8 mouse cellular contexts compared by ENCODE assay signal in genomic region chr10:99353541-99354292, GRCm38 (mm10).
DNase-seq lines count a peak whose midpoint lies in the region; ATAC-seq and TF ChIP-seq lines count a peak whose summit lies in the region.

No protein-coding gene starts in this region.

- peak; percentile 9 for DNase-seq in thymus, postnatal 14 days
- no peak for DNase-seq in thymus, postnatal 36 days
- DNase-seq in adrenal gland, postnatal 14 days, result peak; percentile 63
- DNase-seq in kidney, adult 8-10 months, result peak; percentile 45 to 60
- no peak for DNase-seq in spleen, adult 12 weeks (ENCODE audit: low spot score)
- DNase-seq in liver, result no peak

- ATAC-seq in erythroid progenitor cell, adult 5-6 weeks (replicated peaks; ENCODE audit: low FRiP score, poor library complexity, severe bottlenecking), result no peak

- TF ChIP-seq POLR2A in myocyte (IDR thresholded peaks at IDR 0.05; ENCODE audit: insufficient read length, low read depth), result no peak

- no peak overlapping the region for H3ac ChIP-seq in myocyte (ENCODE audit: control insufficient read depth, insufficient read length)

- no peaks in the 10 kb centered on the region for H3K27me3 ChIP-seq in myocyte (ENCODE audit: control insufficient read depth, insufficient read depth, insufficient read length)

- peak overlapping the region; percentile 68 for H3K4me2 ChIP-seq in myocyte (ENCODE audit: low read depth)

- H3K36me3 ChIP-seq in myocyte (ENCODE audit: control insufficient read depth, insufficient read depth), result no peaks in the 10 kb centered on the region

- H3K4me3 ChIP-seq in myocyte, result no peak overlapping the region

- no peaks in the 10 kb centered on the region for H3K79me2 ChIP-seq in myocyte (ENCODE audit: control insufficient read depth, insufficient read depth)

TF ChIP-seq in myocyte, 11 proteins besides CTCF, POLR2A, EP300 and RAD21:
- TF ChIP-seq TCF3 (IDR thresholded peaks at IDR 0.05; ENCODE audit: insufficient read length, low read depth) (no peak), REST (IDR thresholded peaks at IDR 0.05; ENCODE audit: insufficient read depth, insufficient read length) (no peak), MAX (IDR thresholded peaks at IDR 0.05; ENCODE audit: low read depth) (no peak), MYOD1 (IDR thresholded peaks at IDR 0.05; ENCODE audit: control insufficient read depth in 1 of 3, insufficient read length in 2 of 3, low read depth in 2 of 3) (no peak), MYOG (IDR thresholded peaks at IDR 0.05; ENCODE audit: control insufficient read depth in 1 of 3, insufficient read depth in 1 of 3, insufficient read length in 2 of 3, low read depth in 2 of 3) (no peak), CEBPB (IDR thresholded peaks at IDR 0.05; ENCODE audit: insufficient read depth, poor library complexity, severe bottlenecking) (peak; percentile 86; the same call in 1 of the 2 replicates)
TF ChIP-seq in myocyte: peak in this region for 1.

Comparison
In these comparisons a context has a peak if more than half of its experiments do, and no peak if none do; other contexts are left out.
1. DNase-seq: peak in thymus, postnatal 14 days (single experiment), adrenal gland, postnatal 14 days (single experiment) and kidney, adult 8-10 months (2 of 2); none in thymus, postnatal 36 days (0 of 2), spleen, adult 12 weeks (single experiment) and liver (single experiment).